Mouse (Mus musculus): ENCODE measurements at regions not wholly inside any gene's neighbourhood (a gene's known extent, or its start where the extent isn't known, plus 50 kb on each side); places are given as distances from the start of the nearest gene placed in this dataset.
"Not testable (repeated sequence)": the region's sequence is repeated elsewhere in the genome, so short reads cannot be mapped to it uniquely, and the experiment has no call there.

DNA sequence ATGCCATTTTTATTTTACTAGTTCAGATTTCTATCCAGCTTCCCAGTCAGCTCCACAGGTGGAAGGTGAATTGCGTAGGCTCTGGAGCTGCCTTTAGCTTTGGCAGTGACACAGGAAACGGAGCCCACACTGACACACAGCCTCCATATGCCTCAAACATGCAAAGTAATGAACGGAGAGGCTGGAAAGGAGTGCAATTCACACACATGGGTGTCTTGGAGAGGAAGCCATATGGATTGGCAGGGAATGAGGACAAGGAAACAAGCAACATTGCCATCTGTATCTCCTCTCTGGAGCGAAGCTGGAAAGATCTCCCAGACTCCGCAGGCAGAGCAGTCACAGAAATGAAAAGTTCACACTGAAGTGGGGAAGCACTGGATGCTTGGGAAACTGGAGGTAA, 201.6 kb upstream of the 4930452B06Rik start:
- DNase-seq = peak; percentile 16

DNA sequence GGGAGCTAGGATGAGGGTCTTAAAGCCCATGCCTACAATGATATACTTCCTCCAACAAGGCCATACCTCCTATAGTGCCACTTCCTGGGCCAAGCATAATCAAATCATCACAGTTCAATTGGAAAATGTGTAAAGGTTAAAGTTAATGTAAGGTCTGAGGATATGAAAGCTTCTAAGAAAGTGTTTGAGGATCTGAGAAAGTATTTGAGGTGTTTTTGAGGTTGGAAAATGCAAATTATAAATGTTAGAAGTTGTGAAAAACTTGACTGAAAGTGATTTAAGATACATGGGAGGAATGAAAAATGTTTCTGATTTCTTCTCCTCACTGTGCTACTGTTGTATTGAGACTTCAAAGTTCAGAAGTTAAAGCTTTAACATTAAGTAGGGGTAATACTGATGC, 185.5 kb upstream of the 4930452B06Rik start:
- no peak for DNase-seq

DNA sequence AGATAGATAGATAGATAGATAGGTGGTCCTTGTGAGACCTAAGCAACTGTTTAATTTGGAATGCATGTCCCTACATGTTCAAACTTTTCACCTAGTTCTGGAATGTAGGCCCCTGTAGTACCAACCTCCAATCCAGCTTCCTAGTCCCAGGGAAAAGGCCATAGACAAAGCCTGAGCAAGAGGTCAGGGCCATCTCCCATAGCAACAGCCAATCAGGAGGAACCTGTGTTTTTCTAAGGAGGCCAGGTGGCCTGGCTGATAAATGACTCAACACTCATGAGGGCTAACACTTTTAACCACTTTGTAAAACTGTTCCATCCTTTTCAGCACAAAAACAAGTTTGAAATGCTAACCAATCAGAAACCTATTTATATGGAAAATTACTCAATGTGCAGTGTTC, 184.2 kb upstream of the 4930452B06Rik start:
- no peak for DNase-seq

DNA sequence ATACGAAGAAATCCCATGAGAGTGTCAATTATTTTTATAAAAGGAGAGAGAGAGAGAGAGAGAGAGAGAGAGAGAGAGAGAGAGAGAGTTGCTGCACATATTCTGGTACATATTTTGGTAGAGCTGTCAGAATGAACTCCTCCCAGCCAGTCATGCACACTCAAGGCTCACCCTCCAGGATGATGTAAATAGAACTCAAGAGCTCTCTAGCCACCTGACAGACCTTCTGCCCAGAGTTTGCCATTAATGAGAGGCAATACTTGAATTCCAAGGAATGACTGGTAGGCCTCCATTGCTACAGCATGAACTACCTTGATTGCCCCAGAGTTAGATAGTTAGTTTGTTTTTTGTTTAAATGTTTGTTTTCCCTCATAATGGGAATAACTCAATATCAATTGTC, 167.5 kb upstream of the 4930452B06Rik start:
- no peak for DNase-seq

DNA sequence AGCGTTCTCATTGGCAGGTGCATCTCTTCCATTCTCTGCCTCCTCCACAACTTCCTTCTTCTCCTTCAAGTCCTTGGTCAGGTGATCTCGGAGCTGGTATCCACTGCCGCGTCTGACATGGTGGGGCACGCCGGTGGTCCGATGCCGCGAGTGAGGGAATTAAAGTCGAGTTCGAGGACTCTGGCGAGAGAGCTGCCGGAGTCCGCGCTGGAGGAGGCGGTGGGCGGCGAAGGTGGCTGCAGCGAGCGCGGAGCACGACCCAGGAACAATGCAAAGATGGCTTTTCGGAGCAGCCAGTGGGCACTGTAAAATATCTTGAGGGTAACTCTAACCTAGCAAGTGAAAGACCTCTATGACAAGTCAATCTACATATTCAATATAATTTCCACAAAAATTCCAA, 134.2 kb upstream of the 4930452B06Rik start:
- not testable (repeated sequence) for DNase-seq

DNA sequence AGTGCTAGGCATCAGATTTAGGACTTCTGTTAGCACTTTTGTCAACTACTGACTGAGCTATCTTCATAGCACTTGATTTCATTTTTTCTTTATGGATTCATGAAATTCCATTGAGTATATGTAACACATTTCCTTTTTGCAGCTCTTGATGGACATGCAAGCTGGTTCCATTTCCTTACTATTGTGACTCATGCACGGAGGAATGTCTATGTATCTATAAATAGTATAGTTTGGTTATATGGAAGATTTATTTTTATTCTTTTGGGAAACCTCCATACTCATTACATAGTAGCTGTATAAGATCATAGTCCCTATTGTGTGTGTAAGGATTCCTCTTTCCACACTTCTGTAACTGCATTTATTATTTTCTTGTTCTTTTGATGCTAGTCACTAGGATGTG, 123.3 kb upstream of the 4930452B06Rik start:
- DNase-seq = no peak

DNA sequence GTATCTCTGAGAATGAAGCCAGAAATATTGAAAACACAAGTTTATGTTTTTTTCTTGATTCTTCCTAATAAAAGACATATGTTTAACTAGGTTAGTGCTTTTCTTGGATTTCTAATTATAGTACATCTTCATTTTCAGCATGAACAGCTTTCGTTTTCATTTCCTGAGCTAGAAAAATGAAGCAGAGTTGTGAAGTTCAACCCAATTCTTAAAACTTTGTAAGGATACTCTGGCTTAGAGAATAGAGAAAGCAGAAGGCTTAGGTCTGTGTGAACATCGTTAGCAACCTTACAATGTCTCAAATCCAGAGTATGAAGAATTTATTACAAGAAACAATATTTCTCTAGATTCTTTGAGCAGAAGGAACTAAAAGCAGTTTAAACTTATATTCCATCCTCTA, 94.5 kb upstream of the 4930452B06Rik start:
- DNase-seq = no peak

DNA sequence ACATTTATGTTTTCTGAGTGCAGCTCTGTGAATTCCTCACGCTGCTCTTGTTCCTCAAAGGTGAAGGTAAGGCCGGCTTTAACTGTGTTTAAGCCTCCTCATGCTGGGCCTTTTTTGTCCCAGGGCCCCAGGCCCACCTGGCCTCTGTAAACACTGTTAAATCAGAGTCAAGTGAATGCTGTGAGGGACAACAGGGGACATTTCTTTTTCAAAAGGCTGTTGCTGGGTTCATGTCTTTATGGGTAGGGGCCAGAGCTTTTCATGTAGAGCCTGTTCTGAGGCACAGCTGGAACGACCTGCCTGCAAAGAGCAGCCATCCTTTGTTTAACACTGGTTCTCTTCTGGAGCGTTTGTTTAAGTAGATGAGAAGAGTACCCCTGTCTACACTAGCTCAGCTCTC, 70.8 kb upstream of the 4930452B06Rik start:
- no peak for DNase-seq

DNA sequence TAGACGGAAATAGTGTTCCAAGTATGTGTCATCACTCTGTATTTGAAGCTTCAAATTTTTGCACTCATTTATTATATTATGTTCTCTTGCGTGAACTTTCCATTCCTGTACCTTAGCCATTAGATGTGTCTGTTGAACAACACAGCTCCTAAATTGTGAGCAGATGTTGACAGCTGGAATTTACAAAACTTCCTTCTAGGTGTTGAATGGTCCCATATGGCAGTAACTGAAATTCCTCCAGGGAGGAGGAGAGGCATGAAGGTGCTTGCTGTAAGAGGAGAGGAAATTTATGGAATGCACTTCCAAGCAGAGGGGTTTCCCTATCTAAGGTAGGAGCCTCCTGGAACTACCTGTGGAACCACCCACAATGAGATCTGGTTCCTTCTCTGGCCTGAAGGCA, 67.2 kb upstream of the 4930452B06Rik start:
- DNase-seq = no peak

DNA sequence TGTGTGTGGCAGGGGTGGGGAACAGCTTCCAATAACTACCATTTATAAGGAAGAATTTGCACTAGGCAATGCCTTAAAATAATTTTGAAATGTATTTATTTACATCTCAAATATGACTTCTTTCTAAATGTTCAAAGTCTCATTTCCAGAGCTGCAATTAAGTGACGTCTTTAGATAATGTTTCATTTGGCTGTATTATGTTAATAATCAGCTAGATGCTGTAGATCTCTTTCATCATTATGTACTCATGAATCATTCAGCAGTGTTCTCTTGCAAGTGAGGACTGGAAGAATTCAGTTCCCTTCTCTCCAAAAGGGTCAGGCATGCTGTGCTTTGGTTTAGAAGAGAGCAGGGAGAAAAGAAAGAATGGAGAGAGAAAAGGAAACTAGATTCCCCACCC, 61.3 kb upstream of the 4930452B06Rik start:
- no peak for DNase-seq

Data from right cerebral cortex, postnatal 4 days (tissue).